In the genomic region with DNA sequence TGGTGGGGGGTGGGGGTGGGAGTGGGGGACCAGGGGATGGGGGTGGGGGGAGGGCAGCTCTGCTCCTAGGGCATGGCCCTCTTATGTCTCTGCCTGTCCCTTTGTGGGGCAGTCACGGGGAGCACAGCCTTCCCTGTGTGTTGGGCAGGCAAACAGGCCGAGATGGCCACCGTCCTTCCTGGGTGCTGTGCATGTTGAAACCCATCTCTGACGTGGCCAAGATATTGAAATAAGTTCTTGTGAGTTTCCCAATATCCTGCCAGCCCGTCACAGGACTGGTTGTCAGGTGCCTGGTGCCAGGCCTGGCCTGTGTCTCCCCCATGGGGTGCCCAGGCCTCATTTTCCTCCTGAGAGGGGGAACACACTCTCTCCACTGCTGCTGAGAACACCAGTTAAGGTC, we compare ENCODE assay signal across 13 mouse cellular contexts. TPM values are rescaled to one million over a fixed set of nuclear protein-coding genes. Genes with fewer than 3 reads are reported as not detected.
DNase-seq lines count a peak whose midpoint lies in the region; ATAC-seq lines count a peak whose summit lies in the region.
"Had no signal": no experiment of that assay in that cellular context is flagged by ENCODE, and none has a peak within 500 bp of the region (broad histone marks: within the 10 kb centered on the region; RNA-seq: fewer than 3 reads in every experiment).

No protein-coding gene starts in this region.

- no peaks in the 10 kb centered on the region for H3K9me3 ChIP-seq in heart, embryonic 12.5 days (replicated peaks)
- H3K9me3 ChIP-seq in liver, embryonic 12.5 days (replicated peaks) = no peaks in the 10 kb centered on the region
- H3K9me3 ChIP-seq in kidney, embryonic 15.5 days (replicated peaks) = no peaks in the 10 kb centered on the region
- no peaks in the 10 kb centered on the region for H3K9me3 ChIP-seq in midbrain, embryonic 13.5 days
- H3K9me3 ChIP-seq: embryonic facial prominence, embryonic 12.5 days; midbrain, embryonic 15.5 days had no signal

- H3K4me2 ChIP-seq in heart, embryonic 12.5 days = no peak overlapping the region
- peak overlapping the region; percentile 41 for H3K4me2 ChIP-seq in liver, embryonic 12.5 days
- H3K4me2 ChIP-seq in kidney, embryonic 15.5 days = no peak overlapping the region
- no peak overlapping the region for H3K4me2 ChIP-seq in midbrain, embryonic 13.5 days (replicated peaks)
- H3K4me2 ChIP-seq: embryonic facial prominence, embryonic 12.5 days; midbrain, embryonic 15.5 days had no signal

- H3K4me3 ChIP-seq in heart, embryonic 12.5 days = no peak overlapping the region
- no peak overlapping the region for H3K4me3 ChIP-seq in liver, embryonic 12.5 days
- no peak overlapping the region for H3K4me3 ChIP-seq in macrophage (ENCODE audit: inconsistent target)
- H3K4me3 ChIP-seq in kidney, embryonic 15.5 days (replicated peaks) = no peak overlapping the region
- no peak overlapping the region for H3K4me3 ChIP-seq in midbrain, embryonic 13.5 days (replicated peaks)
- H3K4me3 ChIP-seq: embryonic facial prominence, embryonic 12.5 days; midbrain, embryonic 15.5 days had no signal

- H3K79me2 ChIP-seq in macrophage (ENCODE audit: inconsistent target) = peaks cover 88% of the 10 kb centered on the region; the same call in 1 of the 2 replicates

- no peak for ATAC-seq in heart, embryonic 12.5 days (ENCODE audit: insufficient number of reproducible peaks, low FRiP score)
- ATAC-seq in liver, embryonic 12.5 days = no peak
- no peak for ATAC-seq in kidney, embryonic 15.5 days (replicated peaks; ENCODE audit: low FRiP score)
- no peak for ATAC-seq in midbrain, embryonic 13.5 days
- ATAC-seq: midbrain, embryonic 15.5 days had no signal

- 92% methylated on average over 5 of the region's 5 CpGs for WGBS in heart, embryonic 12.5 days
- WGBS in liver, embryonic 12.5 days (ENCODE audit: insufficient replicate concordance) = 62% methylated on average over 5 of the region's 5 CpGs
- 42% methylated on average over 5 of the region's 5 CpGs for WGBS in macrophage (ENCODE audit: missing documents)
- WGBS in kidney, embryonic 15.5 days = 86% methylated on average over 5 of the region's 5 CpGs
- WGBS in midbrain, embryonic 13.5 days = 87% methylated on average over 5 of the region's 5 CpGs

- 0 out of 2 replicates have a peak overlapping the region, but pooled peaks have one; percentile 16 for H3K9ac ChIP-seq in heart, embryonic 12.5 days
- H3K9ac ChIP-seq in liver, embryonic 12.5 days = 0 out of 2 replicates have a peak overlapping the region, but pooled peaks have one; percentile 37
- no peak overlapping the region for H3K9ac ChIP-seq in kidney, embryonic 15.5 days
- no peak overlapping the region for H3K9ac ChIP-seq in midbrain, embryonic 13.5 days (replicated peaks)
- H3K9ac ChIP-seq: embryonic facial prominence, embryonic 12.5 days; liver, embryonic 14.5 days; midbrain, embryonic 15.5 days had no signal

- H3K36me3 ChIP-seq in heart, embryonic 12.5 days = no peaks in the 10 kb centered on the region
- no peaks in the 10 kb centered on the region for H3K36me3 ChIP-seq in liver, embryonic 12.5 days
- H3K36me3 ChIP-seq in macrophage (ENCODE audit: inconsistent target) = no peaks in the 10 kb centered on the region
- H3K36me3 ChIP-seq in kidney, embryonic 15.5 days = no peaks in the 10 kb centered on the region
- no peaks in the 10 kb centered on the region for H3K36me3 ChIP-seq in midbrain, embryonic 13.5 days
- H3K36me3 ChIP-seq: embryonic facial prominence, embryonic 12.5 days; midbrain, embryonic 15.5 days had no signal

- H3K4me1 ChIP-seq in heart, embryonic 12.5 days (replicated peaks) = peaks cover 98% of the 10 kb centered on the region
- peaks cover 94% of the 10 kb centered on the region for H3K4me1 ChIP-seq in liver, embryonic 12.5 days
- peaks cover 80% of the 10 kb centered on the region for H3K4me1 ChIP-seq in kidney, embryonic 15.5 days
- peaks cover 29% of the 10 kb centered on the region for H3K4me1 ChIP-seq in midbrain, embryonic 13.5 days (replicated peaks)

- no peak for DNase-seq in heart, adult 8-10 months (ENCODE audit: low spot score)
- peak; percentile 74 for DNase-seq in adrenal gland, adult 8-10 months
- no peak for DNase-seq in cerebellum, adult 18-20 months
- DNase-seq: B cell, adult 2 months; kidney, postnatal 14 days had no signal

- no peaks in the 10 kb centered on the region for H3K27me3 ChIP-seq in heart, embryonic 12.5 days (replicated peaks)
- no peaks in the 10 kb centered on the region for H3K27me3 ChIP-seq in liver, embryonic 12.5 days (replicated peaks)
- H3K27me3 ChIP-seq in kidney, embryonic 15.5 days = no peaks in the 10 kb centered on the region
- H3K27me3 ChIP-seq in midbrain, embryonic 13.5 days = peaks cover 2% of the 10 kb centered on the region; the same call in 1 of the 2 replicates
- H3K27me3 ChIP-seq: embryonic facial prominence, embryonic 12.5 days; midbrain, embryonic 15.5 days had no signal

- H3K27ac ChIP-seq in heart, embryonic 12.5 days (ENCODE audit: poor library complexity, severe bottlenecking) = no peak overlapping the region
- H3K27ac ChIP-seq in liver, embryonic 12.5 days = peak overlapping the region; percentile 29
- H3K27ac ChIP-seq in macrophage = peak overlapping the region; percentile 87
- no peak overlapping the region for H3K27ac ChIP-seq in kidney, embryonic 15.5 days
- no peak overlapping the region for H3K27ac ChIP-seq in midbrain, embryonic 13.5 days
- H3K27ac ChIP-seq: embryonic facial prominence, embryonic 12.5 days; liver, embryonic 14.5 days; midbrain, embryonic 15.5 days had no signal

RNA-seq across cellular contexts. Expression of gene Rxra, which starts 37.9 kb away (rescaled TPM):
- polyA plus RNA-seq in heart, embryonic 12.5 days (2016; fragmentation: Nextera tagmentation; extraction: Ambion mirVana) = 7.8 and 8.6 TPM in 2 replicates
- 10 to 100 TPM; 50.5 to 61.2 (median 56.9) TPM for total RNA-seq in heart, adult 8-10 months (2022)
- total RNA-seq in adrenal gland, adult 8-10 months (2022) = 10 to 100 TPM; 51.3 to 64.4 (median 56.7) TPM
- polyA plus RNA-seq in liver, embryonic 12.5 days (2016; fragmentation: Nextera tagmentation; extraction: Ambion mirVana) = 3.9 and 4.2 TPM in 2 replicates
- total RNA-seq in macrophage (2018; cell fraction: chromatin; rRNA removed) = 10 to 100 TPM in 21 of 26 experiments, 1 to 10 TPM in 5; 3.9 to 46.2 (median 29.2) TPM
- 10 to 100 TPM; 24.1 to 65.6 (median 50.5) TPM for total RNA-seq in macrophage (2018; cell fraction: cytosol; rRNA removed)
- 10 to 100 TPM in 25 of 26 experiments, 1 to 10 TPM in 1; 8.2 to 53.4 (median 42.8) TPM for total RNA-seq in macrophage (2018; cell fraction: nucleus; rRNA removed)
- polyA plus RNA-seq in macrophage (2018) = 41.3 to 42.8 TPM (median 41.9 TPM) in 3 replicates
- polyA plus RNA-seq in kidney, embryonic 15.5 days (2015; fragmentation: Nextera tagmentation; extraction: Ambion mirVana) = 9.6 and 10.4 TPM in 2 replicates
- 4.0 and 4.4 TPM in 2 replicates for polyA plus RNA-seq in midbrain, embryonic 13.5 days (2015; fragmentation: Nextera tagmentation; extraction: Ambion mirVana)

Comparison
In these comparisons a context has a peak if more than half of its experiments do, and no peak if none do; other contexts are left out.
1. H3K27ac ChIP-seq: peak in liver, embryonic 12.5 days (single experiment) and macrophage (single experiment); none in heart, embryonic 12.5 days (single experiment), kidney, embryonic 15.5 days (single experiment) and midbrain, embryonic 13.5 days (single experiment).
2. H3K9ac ChIP-seq: peak in heart, embryonic 12.5 days (single experiment) and liver, embryonic 12.5 days (single experiment); none in kidney, embryonic 15.5 days (single experiment) and midbrain, embryonic 13.5 days (single experiment).